Mouse (Mus musculus) E14TG2a.4 (cell line): ENCODE measurements around the gene Naa38.

Experiments
- H3K27me3 ChIP-seq: 2 replicates; pipeline ENCODE4 v1.6.1; 2014; ENCODE audit warnings: low read length, control low read depth; ENCODE audit not compliant: insufficient read depth
- H3K36me3 ChIP-seq: 2 replicates; pipeline ENCODE4 v1.6.1; 2014; ENCODE audit warnings: low read length, control low read depth; ENCODE audit not compliant: insufficient read depth
- H3K4me1 ChIP-seq: replicated peaks from 2 replicates; pipeline ENCODE4 v1.6.1; 2014; ENCODE audit warnings: low read depth, low read length, control low read depth
- H3K4me3 ChIP-seq: replicated peaks from 2 replicates; pipeline ENCODE4 v1.5.1; 2014; ENCODE audit warnings: mild to moderate bottlenecking, low read length
- H3K9me3 ChIP-seq: 2 replicates; pipeline ENCODE4 v1.6.1; 2014; ENCODE audit warnings: low read length, control low read depth
- CTCF ChIP-seq: conservative IDR thresholded peaks from 2 replicates; pipeline ENCODE4 v1.5.1; 2014; ENCODE audit warnings: low read length
- NANOG ChIP-seq: IDR thresholded peaks from 2 replicates; pipeline ENCODE4 v1.6.1; 2014; ENCODE audit warnings: borderline replicate concordance, low read length, mixed read lengths
- POU5F1 ChIP-seq: IDR thresholded peaks from 2 replicates; pipeline ENCODE4 v1.6.1; 2014; ENCODE audit warnings: low read length, borderline replicate concordance

The Naa38 gene

GRCm38 (mm10) chr11:69408541-69409377 is 13.5 kb downstream of the Naa38 start:
- peaks cover 80% of the 10 kb centered on the region for H3K4me1 ChIP-seq
- no peak for TF ChIP-seq NANOG
- no peak for TF ChIP-seq CTCF
- TF ChIP-seq POU5F1, result no peak
- peaks cover 53% of the 10 kb centered on the region for H3K36me3 ChIP-seq
- H3K4me3 ChIP-seq, result peak overlapping the region; percentile 88
- H3K9me3 ChIP-seq, result no peaks in the 10 kb centered on the region
- peaks cover 17% of the 10 kb centered on the region for H3K27me3 ChIP-seq

- H3K27me3 ChIP-seq, result peaks cover 10% of the 10 kb centered on the region
- H3K4me1 ChIP-seq, result peaks cover 80% of the 10 kb centered on the region
- no peaks in the 10 kb centered on the region for H3K9me3 ChIP-seq
- peak overlapping the region; percentile 88 for H3K4me3 ChIP-seq
- H3K36me3 ChIP-seq, result peaks cover 47% of the 10 kb centered on the region
- no peak for TF ChIP-seq NANOG
Observed at GRCm38 (mm10) chr11:69409378-69410044, 14.2 kb downstream of the Naa38 start.

- H3K27me3 ChIP-seq, result peaks cover 8% of the 10 kb centered on the region
- H3K4me3 ChIP-seq, result peak overlapping the region; percentile 88
- peaks cover 80% of the 10 kb centered on the region for H3K4me1 ChIP-seq
- peaks cover 42% of the 10 kb centered on the region for H3K36me3 ChIP-seq
- TF ChIP-seq NANOG, result no peak
- TF ChIP-seq POU5F1, result no peak
- no peak for TF ChIP-seq CTCF
- H3K9me3 ChIP-seq, result no peaks in the 10 kb centered on the region
Observed at GRCm38 (mm10) chr11:69410045-69410309, 14.7 kb downstream of the Naa38 start.

- peak overlapping the region; percentile 88 for H3K4me3 ChIP-seq
- TF ChIP-seq NANOG (no peak), POU5F1 (no peak), CTCF (no peak)
- peaks cover 37% of the 10 kb centered on the region for H3K36me3 ChIP-seq
- H3K9me3 ChIP-seq, result no peaks in the 10 kb centered on the region
- H3K27me3 ChIP-seq, result peaks cover 8% of the 10 kb centered on the region
- peaks cover 80% of the 10 kb centered on the region for H3K4me1 ChIP-seq
Observed at GRCm38 (mm10) chr11:69410310-69411072, 15.2 kb downstream of the Naa38 start.

- no peak for TF ChIP-seq NANOG
- TF ChIP-seq POU5F1, result no peak
- no peak for TF ChIP-seq CTCF
- H3K4me3 ChIP-seq, result peak overlapping the region; percentile 88
Observed at GRCm38 (mm10) chr11:69411073-69411535, 15.8 kb downstream of the Naa38 start.

DNA sequence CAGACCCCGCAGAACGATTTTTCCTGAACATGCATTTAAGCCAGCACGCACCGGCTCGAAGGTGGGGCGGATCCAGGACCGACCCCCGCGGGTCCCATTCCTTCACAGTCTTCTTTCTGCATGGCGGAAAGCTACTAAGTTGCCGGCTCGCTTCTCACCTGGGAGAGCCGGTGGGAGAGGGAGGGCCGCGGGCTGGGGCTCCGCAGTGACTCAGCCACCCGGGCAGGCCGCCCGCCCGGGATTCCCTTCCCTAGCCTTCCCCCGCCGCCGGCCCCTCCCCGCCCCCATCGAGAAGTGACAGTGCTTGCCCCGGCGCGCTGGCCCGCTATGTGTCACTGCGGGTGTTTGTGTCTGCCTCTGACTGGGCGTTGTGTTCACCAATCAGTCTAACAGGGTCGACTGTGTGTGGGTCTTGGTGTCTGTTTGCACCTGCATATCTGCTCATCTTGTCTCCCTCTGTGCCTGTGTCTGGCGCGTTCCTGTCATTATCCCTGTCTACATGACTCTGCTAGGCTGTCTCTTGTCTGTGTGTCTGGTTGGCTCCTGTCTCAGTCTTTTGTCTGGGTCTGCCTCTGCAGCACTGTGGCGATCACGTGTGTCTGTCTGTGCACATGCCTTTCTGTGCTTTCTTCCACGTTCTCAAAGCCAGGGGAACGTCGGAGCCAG is 16.4 kb downstream of the Naa38 start:
- H3K36me3 ChIP-seq, result peaks cover 26% of the 10 kb centered on the region
- H3K4me3 ChIP-seq, result peak overlapping the region; percentile 88
- no peak for TF ChIP-seq POU5F1
- no peak for TF ChIP-seq NANOG
- TF ChIP-seq CTCF, result no peak
- H3K27me3 ChIP-seq, result peaks cover 8% of the 10 kb centered on the region
- peaks cover 75% of the 10 kb centered on the region for H3K4me1 ChIP-seq
- no peaks in the 10 kb centered on the region for H3K9me3 ChIP-seq

More at GRCm38 (mm10) chr11:69411073-69411535, 15.8 kb downstream of the Naa38 start:
- H3K27me3 ChIP-seq, result peaks cover 8% of the 10 kb centered on the region
- H3K4me1 ChIP-seq, result peaks cover 76% of the 10 kb centered on the region
- peaks cover 31% of the 10 kb centered on the region for H3K36me3 ChIP-seq
- H3K9me3 ChIP-seq, result no peaks in the 10 kb centered on the region

GRCm38 (mm10) chr11:69412548-69412947 is 17.3 kb downstream of the Naa38 start:
- peaks cover 18% of the 10 kb centered on the region for H3K36me3 ChIP-seq
- H3K27me3 ChIP-seq, result peaks cover 8% of the 10 kb centered on the region
- peak overlapping the region; percentile 88 for H3K4me3 ChIP-seq
- TF ChIP-seq NANOG, result no peak
- no peak for TF ChIP-seq CTCF
- no peak for TF ChIP-seq POU5F1
- H3K4me1 ChIP-seq, result peaks cover 72% of the 10 kb centered on the region
- H3K9me3 ChIP-seq, result no peaks in the 10 kb centered on the region

DNA sequence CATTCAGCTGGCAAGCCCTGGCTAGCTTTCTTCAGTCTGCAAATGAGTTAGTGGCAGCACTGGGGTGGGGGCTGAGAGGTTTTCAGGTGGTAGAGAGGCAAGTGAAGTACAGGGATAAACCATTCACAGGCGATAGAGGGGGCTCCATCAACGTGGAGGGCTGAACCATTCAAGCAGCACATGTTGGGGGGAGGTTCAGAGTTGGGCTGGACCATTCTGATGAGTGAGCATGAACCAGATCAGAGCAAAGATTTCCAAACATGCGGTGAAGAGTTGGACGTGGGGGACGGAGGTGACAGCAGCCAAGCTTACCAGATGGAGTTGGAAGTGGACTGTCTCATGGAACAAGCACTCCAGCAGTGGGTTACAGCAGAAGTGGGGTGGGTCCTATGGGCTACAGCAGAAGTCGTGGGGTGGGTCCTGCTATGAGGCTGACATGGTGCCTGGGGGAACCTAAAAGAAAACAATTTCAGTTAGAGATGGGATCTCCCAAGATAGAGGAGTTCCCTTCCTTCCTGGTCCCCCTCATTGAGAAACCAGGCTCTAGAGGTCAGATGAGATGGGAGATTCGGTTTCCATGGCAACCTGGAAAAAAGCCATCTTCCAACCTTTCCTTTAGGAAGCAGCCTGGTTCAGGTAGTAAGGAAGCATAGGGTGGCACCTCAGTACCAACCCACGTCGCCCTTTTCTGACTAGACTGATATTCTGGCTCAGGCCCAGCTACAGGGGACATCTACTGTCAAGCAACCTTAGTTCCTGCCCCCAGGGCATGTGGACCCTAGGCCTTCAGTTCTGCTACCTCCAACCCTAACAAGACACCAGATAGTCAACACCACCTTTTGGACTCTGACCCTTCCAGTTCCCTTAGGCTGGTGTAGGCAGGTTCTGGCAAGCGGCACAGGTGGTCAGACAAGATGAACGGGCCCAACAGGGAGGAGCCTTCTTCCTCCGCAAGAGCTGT is 18.2 kb downstream of the Naa38 start, which contains the start of gene Kdm6b:
Gene Kdm6b, minus strand, starts transcription at position 455 of the 961 bp plus-strand sequence.
- H3K36me3 ChIP-seq, result peaks cover 11% of the 10 kb centered on the region
- peaks cover 8% of the 10 kb centered on the region for H3K27me3 ChIP-seq
- peak within 1 kb of the TSS; percentile 88 for H3K4me3 ChIP-seq
- H3K9me3 ChIP-seq, result no peaks in the 10 kb centered on the region
- H3K4me1 ChIP-seq, result peaks cover 71% of the 10 kb centered on the region
- TF ChIP-seq NANOG (no peak), CTCF (no peak), POU5F1 (no peak)
